Mouse (Mus musculus) spleen, adult 18-20 months (tissue): ENCODE results near the gene Ttll5.

Source experiments
- DNase-seq, 2 experiments: peaks; one replicate each; pipeline ENCODE4 v3.0.0; 2022; ENCODE audit warnings: mixed read lengths in 2 of 2

The Ttll5 gene

DNA sequence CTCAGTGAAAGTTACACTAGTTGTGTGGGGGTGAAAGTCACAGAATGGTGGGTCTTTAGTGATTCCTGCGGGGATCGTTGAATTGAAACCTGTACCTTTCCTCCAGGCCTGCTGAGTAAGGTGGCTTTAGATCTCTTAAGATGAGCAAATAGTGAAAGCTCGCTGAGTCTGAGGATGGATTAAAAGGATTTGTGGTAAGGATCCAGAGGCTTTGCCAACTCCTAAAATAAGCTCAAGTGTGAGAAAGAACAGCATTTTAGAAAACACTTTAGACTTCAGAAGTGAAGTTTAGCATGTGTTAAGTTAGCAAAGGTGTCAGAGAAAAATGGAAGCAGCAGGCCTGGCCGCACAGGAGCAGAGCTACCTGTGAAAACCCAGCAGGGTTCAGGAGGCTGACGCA lies 192.9 kb downstream of the Ttll5 start:
- DNase-seq: no peak

DNA sequence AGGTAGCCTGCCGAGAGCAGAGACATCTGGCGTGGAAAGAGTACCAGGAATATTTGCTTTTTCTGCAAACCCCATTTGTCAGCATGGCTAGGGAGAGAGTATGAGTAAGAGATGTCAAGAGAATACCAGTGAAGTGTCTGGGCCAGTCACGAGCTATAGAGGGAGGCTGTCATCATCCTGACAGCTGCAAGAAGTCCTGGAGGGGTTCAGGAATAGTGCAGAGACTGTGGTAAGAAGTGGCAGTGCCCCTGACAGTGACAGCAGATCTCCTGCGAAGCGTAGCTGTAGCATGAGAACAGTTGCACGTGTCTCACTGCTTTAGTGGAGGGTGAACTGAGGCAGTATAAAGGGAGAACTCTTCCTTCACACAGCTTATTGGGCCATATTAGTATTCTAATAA lies 197.1 kb downstream of the Ttll5 start:
- DNase-seq: no peak

DNA sequence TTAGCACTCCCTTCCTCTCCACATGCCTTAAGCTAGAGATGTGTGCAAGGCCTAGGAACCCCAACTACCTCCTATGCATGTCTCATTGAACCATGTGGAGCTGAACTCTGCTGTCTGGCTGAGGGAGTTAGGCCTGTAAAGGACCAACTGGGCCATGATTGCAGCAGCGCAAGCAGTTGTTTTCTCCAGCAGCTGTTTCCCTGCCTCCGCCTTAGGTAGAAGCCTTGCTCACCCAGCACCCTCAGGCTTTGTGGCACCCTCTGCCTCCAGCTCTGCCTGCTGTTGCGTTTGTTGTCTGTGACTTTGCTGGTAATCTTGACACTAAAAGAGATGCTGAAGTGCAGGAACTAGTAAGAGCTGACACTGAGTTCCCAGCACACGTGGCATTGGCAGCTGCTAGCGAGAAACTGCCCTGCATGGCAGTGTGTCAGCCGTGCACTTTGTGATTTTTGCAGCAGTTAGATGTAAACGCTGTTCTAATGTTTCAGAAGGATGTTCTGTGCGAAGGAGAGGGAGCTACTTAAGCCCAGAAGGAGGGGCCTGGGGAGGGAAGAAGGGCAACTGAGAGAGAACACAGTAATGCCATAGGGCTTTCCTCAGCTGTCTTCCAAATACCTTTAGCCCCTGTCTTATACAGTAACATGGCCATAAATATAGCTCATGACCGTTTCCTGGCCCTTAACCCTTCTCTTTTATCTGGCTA lies 198.0 kb downstream of the Ttll5 start:
- no peak for DNase-seq

DNA sequence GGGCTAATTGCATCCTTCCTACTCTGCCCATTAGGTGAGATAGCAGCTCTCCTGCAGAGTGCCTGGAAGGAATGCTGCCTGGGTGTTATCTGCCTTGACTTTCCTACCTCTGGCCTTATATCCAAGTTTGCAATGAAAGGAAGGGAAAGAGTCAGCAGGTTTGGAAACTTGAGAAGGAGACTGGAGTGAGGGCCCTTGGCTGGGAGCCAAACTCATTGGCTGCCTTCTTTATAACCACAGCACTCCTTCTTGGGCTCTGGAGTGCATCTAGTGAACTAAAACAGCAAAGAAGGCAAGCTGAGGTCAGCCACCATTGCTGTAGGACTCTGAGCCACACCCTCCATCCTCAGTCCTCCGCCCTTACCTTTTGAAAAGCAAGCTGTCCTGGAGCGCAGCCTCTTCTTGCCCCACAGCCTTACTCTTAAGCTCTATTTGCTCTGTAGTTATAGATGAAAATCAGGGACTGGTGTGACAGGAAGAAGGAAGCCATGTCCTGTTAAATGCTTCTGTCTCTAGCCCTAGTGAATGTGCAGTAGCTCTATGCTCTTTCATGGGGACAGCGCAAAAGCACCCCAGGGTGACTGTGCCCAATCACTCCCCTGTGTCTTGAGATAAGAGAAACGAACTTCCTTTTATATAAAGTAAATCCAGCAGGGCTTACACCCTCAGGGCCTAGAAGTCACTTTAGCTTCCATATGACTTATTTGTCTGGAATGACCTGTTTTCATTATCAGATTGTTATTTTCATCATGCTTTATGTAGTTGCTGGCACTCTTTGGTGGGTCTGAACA lies 198.8 kb downstream of the Ttll5 start:
- DNase-seq: no peak

DNA sequence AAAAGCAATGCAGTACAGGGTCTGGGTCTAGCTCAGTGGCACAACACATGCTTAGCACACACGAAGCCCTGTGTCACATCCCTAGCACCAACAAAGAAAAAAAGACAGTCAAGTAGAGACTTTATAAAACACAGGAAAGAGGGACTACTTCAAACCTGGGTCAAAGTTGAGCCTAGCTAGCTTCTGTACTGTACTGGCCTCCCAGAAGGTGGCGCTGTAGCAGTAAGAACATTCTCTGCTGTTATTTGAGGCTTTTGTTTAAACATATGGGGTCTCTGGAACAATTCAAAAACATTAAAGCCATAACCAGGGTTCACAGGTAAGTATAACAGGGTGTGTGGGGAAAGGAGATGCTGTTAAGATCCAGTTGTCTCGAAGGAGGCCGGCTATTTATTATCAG lies 200.0 kb downstream of the Ttll5 start:
- no peak for DNase-seq

DNA sequence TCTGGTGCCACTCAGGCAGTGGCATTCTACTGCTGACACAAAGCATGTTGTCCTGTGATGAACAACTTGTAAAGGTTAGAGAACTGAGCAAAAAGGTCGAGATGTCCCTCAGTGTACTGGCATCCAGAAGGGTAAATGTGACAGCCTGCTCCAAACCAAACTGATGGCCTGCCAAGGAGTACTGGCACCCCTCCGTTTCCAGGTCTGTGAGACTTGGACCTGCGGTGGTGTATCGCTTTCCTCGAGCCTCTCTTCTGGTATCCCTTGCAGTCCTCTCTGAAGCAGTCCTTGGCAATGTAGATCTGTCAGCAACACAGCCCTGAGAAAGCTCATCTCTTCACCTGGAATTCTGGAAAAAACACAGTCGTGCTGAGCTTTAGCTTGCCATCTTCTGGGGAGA lies 201.0 kb downstream of the Ttll5 start:
- no peak for DNase-seq

DNA sequence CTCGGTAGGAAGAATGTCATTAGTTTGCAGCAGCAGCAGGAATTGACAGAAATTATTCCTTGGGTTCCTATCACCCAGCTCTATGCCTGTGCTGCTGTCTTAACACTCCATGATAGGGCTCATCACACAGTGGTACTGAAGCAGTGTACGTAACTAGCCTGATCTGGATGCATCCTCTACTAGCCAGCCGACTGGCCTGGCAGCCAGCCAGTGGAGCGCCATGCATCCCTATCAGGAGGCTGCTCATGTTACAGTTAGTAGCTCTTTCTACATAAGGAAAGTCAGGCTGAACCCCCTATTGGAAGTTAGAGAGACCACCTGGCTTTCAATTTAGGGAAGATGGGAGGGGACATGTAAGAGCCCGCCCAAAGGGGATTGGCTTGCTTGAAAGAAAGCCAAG lies 202.5 kb downstream of the Ttll5 start:
- DNase-seq: no peak

DNA sequence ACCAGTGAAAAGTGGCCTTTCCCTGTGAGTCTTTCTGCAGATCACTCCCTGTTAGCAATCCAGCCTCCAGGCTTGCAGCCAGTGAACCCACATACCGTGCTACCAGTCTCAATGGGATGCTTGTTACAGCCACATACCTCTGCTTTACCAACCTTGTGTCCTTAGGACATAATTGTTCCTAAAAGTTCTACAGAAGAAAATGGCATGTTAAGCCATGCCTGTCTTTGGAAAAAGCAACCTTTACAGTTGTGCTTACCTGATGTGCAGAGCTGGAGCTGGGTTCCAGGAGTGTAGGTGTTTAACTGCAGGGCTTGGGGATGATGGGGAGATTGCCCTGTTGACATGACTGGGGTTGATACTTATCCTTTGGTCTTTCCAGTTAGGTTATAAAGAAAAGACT lies 203.3 kb downstream of the Ttll5 start:
- DNase-seq: no peak

DNA sequence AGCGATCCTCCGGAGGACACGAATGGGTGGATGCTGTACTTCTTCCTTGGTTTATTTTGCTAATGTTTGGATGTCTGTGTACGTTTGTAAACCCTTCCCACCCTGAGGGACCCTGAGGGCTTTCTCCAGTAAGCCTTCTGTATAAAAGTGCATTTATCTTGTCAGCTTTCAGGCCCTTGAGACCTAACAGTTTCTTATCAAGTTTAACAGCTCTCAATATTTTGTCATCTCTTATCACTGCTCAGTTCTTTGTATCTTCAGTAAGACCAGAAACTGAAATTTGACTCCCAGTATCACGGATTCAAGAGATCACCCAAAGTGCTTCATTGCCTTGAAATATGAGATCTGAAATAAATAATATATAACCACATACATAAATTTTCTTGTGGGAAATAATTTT lies 206.5 kb downstream of the Ttll5 start:
- no peak for DNase-seq

DNA sequence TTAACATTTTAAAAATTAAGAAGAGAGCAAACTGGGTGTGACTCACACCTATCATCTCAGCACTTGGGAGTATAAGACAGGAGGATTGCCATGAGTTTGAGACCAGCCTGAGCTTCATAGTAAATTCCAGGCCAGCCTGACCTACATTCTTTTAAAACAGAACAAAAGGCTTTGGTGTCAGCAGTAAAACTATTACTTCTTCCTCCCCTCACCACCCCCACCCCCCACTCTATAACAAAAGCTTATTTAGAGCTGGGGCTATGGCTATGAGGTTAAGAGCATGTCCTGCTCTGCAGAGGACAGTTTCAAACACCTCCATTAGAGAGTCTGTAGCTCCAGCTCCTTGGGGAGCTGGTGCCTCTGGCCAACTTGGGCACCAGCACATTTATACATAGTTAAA lies 211.1 kb downstream of the Ttll5 start:
- no peak for DNase-seq

DNA sequence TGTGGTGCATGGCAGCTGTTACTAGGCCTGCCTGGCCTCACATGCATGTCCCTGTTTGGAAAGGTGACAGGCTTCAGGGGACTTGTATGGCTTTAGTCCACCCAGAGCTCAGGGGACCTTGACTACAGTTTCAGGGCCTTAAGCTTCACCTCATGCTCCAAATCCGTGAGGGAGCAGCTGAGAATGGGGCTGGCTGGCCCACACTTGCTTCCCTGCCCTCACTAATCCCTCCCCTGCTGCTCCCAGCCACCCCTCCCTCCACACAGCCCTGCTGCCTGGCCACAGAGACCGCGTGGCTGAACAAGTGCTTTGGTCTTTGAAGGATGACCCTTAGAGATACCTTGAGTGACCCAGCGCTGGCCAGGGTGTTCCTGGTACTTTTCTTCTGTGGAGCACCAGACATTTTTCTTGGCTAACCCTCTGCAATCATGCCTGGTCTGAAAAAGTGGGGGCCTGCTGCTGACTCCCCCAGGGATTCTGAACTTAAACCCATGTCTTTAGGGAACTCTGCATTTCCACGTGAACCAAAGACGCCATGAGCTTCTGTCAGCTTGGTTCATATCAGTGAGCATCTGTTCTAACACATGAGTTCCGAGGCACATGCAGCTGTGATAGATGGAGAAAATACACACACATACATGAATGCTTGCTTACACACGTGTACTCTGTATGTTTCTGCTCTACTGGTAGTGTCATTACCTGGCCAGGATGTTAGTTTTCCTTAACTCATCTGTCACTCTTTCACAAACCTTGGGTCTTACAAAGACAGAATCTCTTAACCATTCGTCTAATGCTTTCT lies 212.1 kb downstream of the Ttll5 start:
- no peak for DNase-seq

DNA sequence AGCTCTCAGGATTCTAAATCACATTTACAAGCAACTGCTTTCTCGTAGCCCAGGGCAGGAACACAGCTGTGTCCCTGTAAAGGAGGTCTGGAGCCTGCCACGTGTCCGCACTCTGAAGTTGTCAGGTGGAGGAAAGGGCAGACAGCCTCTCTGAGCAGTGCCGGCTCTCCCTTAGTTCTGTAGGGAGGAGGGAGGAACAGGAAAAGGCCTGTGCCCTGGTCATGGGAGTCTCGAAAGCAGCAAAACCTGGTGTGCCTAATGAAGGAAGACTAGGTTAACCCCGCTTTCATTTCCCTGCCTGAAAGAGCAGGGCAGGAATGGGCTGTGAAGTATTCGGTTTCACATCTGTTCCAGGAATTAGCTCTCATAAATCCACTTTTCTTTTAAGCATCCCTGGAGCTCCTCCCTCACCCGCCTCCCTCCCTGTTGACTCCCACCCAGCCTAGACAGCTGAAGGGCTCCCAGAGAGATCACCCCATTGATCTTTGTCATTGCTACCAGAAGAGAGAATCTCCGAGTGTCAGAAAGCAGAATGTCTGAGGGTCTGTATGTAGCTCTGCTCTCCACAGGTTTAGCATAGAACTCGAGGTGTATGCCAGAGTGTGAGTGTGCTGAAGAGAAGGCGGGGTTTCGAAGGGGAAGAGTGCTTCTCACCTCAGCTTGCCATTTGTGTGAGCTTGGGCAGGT lies 212.9 kb downstream of the Ttll5 start:
- DNase-seq: no peak

DNA sequence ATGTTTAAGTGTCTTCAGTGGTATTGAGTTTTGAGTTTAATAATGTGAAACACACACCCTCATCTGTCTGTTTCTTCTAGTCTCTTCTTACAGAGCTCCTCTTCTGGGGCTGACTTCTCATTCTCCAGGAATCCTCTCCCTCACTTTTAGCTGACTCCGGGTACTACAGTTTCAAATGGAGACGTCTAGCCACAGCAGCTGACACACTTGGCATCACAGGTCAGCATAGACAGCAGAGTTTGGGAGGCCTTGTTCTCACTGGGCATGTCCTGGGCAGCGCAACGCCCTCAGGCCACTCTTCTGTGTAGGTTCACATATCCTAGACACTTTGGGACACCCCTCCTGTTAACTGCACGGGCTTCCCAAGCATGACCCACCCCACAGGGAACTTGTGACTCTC lies 214.6 kb downstream of the Ttll5 start:
- no peak for DNase-seq

DNA sequence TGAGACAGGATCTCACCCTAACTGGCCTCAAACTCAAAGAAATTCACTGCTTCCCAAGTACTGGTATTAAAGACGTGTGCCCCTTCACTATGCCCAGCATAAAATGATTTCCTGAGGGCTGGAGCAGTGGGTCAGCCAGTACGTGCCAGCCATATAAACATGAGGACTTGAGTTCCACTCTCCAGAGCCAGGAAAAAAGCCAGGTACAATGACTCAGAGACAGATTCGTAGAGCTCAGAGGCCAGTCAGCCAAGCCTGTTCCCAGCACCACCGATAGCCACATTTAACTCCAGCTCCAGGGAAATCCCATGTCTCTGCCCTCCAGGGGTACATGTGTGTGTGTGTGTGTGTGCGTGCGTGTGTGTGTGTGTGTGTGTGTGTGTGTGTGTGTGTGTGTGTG lies 215.3 kb downstream of the Ttll5 start:
- DNase-seq: no peak

DNA sequence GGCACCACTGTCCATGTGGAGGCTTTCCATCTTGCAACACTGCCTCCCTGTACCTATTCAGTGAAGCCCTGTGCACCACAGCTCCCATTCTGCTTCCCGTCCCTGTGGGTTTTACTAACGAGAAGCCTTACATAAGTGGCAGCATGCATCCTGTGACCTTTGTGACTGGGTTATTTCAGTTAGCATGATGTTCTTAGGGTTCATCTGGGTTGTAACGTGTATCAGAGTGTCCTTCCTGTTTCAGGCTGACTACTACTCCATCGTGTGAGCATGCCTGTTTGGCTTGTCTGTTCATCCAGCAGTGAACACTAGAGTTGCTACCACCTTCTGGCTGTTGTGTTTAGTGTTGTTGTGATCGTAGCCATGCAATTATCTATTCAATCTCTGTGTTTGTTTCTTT lies 221.7 kb downstream of the Ttll5 start:
- DNase-seq: no peak

DNA sequence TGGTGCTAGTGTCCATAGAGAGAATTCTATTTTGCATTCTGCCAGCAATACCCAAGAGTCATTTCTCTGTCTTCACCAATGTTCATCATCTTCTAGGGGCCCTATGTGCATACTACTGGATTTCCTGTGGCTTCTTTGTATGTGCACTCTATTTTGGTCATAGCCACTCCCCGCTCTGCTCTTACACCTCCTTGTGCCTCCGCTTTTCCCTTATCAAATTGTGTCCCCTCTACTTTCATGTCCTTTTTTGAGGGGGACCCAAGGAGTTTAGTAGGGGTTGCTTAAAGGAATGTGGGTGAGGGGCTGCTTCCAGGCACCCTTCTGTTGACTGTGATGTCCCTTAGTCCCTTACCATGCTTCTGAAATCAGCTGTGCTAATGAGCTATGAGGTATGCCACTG lies 222.3 kb downstream of the Ttll5 start:
- no peak for DNase-seq

DNA sequence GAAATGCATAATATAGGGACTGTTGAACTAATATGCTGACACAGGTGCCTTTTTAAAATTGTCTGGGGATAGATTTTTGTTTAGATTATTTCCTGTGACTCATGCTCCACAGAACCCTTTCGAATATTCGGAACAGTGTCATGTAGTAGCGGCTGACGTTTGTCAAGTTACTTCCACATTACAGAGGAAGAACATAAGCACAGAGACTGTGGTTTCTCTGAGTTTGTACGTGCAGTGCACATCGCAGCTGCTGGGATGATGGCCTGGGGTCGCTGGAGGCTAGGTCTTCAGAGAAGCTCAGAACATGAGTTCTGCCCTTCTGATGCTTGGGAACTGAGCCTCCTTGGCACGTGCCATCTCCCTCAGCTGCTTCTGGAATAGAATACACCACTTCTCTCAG lies 222.9 kb downstream of the Ttll5 start:
- DNase-seq: no peak

DNA sequence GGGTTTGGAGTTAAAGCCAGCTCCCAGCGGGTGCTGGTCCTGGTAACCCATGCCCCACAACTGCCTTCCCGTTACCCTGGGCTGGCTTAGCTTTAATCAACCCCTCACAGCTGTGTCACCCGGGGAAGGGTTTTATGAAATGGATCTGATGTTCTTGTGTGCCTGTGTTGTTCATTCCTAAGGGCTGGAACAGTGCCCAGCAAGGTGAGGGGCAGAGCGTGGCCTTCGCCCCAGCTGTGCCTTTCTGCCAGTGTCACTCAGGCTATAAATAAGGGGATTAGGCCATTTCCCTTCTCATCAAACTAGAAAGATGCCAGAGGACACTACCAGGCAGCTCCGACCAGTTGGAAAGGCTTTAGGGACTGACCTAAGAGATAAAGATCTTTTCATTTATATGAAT lies 225.4 kb downstream of the Ttll5 start:
- no peak for DNase-seq

DNA sequence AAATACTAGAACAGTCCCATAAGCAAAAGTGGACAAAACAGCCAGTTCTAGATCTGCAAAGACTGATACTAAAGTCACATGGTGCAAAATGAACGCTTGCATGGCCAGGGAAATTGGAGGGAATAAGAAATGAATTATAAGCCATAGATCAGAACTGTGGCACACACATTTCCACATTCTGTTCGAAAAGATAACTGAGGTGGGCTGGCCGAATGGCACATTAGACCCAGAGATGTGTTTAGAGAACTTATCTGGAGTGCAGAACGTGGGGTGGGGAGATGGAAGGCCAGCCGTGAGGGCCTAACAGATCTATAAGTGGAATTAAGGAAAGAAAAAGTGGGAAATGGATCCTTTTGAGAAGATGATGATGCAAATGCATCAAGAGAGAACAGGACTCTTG lies 227.0 kb downstream of the Ttll5 start:
- DNase-seq: no peak

DNA sequence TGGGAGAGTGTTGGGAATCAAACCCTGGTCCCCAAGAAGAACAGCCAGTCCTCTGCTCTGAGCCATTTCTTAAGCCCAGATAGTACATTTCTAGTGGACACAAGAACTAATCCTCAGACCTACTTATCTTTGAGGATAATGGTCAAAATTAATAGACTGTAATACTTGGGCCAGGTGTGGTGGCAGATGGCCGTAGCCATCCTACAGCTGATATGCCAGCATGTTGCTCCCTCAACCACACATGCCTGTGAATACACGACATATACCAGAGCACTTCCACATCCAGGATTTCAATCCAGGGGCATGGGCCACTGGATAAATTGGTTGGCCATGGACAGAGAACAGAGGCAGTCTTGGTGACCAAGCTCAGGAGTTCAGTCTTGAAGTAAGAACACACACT lies 230.8 kb downstream of the Ttll5 start:
- DNase-seq: no peak

DNA sequence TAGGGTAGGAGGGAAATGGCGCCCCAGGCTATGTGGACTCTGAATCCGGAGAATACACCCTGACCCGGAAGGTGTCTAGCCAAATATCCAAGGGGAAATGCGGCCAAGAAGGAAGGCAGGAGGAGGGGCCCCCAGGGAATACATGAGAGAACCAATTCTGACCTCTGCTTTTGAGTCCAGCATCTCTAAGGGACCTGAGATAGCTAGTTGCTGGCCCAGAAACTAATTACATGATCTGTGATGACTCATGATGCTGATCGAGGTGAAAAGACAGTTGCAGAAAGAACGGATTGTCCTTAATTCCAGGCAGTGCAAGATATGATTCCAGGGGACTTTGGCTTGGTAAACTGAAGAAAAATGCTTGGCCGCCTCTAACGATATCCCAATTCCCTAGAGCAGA lies 232.5 kb downstream of the Ttll5 start:
- no peak for DNase-seq

DNA sequence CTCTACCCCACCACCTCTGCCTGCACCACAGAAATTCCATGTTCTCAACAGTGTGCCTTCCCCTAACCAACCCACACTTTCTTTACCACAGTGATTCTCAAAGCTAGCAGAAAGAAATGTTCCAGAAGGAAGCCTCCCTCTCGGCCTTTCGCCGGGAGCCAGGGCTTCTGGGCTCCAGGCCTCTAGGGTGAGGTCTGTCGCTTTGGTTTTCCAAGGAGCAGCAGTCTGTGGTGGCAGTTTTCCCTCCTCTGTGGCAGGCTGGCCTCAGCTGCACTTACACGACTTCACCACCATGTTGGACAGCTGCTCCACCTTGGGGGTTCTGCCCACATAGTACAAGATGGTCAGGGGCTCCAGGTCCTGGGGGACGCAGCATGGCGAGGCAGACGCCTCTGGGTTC lies 233.1 kb downstream of the Ttll5 start:
- DNase-seq: no peak

DNA sequence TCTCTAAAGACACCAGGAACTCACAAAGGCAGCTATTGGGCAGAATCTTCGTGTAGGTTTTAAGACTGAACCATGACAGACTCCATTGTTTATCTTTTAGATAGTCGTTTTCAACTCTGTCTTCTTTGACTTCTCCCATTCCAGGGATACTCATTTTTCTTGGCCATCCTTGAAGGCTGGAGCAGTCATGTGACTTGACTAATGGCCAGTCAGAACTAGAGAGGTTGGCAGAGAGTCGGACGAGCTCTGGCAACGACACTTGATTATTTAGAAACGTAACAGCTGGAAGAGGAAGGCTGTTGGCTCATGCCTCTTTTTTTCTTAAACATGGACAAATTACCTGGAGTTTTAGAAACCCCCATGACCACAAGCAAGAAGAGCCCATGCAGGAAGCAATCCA lies 234.9 kb downstream of the Ttll5 start:
- DNase-seq: no peak
